Mouse (Mus musculus) intestine, postnatal 0 days (tissue): ENCODE results near the gene Cubn. TPM values are rescaled to one million over a fixed set of nuclear protein-coding genes. Genes with fewer than 3 reads are reported as not detected.

ENCODE experiments used
- ATAC-seq: fragments of 200-750 bp; cut with Nextera tagmentation; 2 replicates; pipeline ENCODE4 v1.8.0; 2017; ENCODE audit warnings: mild to moderate bottlenecking, moderate TSS enrichment, moderate library complexity
- H3K27ac ChIP-seq: fragments of 300-500 bp; sonication (generic); 2 replicates; pipeline ENCODE4 v1.5.1; 2014; ENCODE audit warnings: mild to moderate bottlenecking, low read depth, low read length, moderate library complexity
- H3K27me3 ChIP-seq: fragments of 300-500 bp; sonication (generic); replicated peaks from 2 replicates; pipeline ENCODE4 v1.6.1; 2014; ENCODE audit warnings: low read length, mixed read lengths; ENCODE audit not compliant: control insufficient read depth, insufficient read depth
- H3K36me3 ChIP-seq: fragments of 300-500 bp; sonication (generic); 2 replicates; pipeline ENCODE4 v1.6.1; 2014; ENCODE audit warnings: mild to moderate bottlenecking, moderate library complexity; ENCODE audit not compliant: control insufficient read depth, insufficient read depth
- H3K4me1 ChIP-seq: fragments of 300-500 bp; sonication (generic); replicated peaks from 2 replicates; pipeline ENCODE4 v1.6.1; 2014; ENCODE audit warnings: antibody characterized with exemption, low read length, mixed read lengths; ENCODE audit not compliant: control insufficient read depth, insufficient read depth
- H3K4me2 ChIP-seq: fragments of 300-500 bp; sonication (generic); replicated peaks from 2 replicates; pipeline ENCODE4 v1.6.1; 2014; ENCODE audit warnings: low read depth, mild to moderate bottlenecking, moderate library complexity
- H3K4me3 ChIP-seq: fragments of 300-500 bp; sonication (generic); 2 replicates; pipeline ENCODE4 v1.5.1; 2014; ENCODE audit warnings: low read depth, low read length
- H3K9ac ChIP-seq: fragments of 300-500 bp; sonication (generic); 2 replicates; pipeline ENCODE4 v1.6.1; 2014; ENCODE audit warnings: mild to moderate bottlenecking, low read depth, low read length
- H3K9me3 ChIP-seq: fragments of 300-500 bp; sonication (generic); 2 replicates; pipeline ENCODE4 v1.6.1; 2016; ENCODE audit warnings: mixed run types; ENCODE audit not compliant: control insufficient read depth
- CTCF ChIP-seq: sonication (generic); IDR thresholded peaks from 2 replicates; pipeline ENCODE4 v1.5.1; 2016; ENCODE audit warnings: low read depth, mild to moderate bottlenecking, control low read depth, antibody characterized with exemption, moderate library complexity
- WGBS: fragments of 180-500 bp; shearing (Covaris S2); extraction: QIAGEN DNeasy Blood & Tissue Kit; methylation state at CpG from one replicate; pipeline ENCODE4 v1.1.7; 2014; 5-methylcytosine and 5-hydroxymethylcytosine counted together
- polyA plus RNA-seq: library from polyadenylated mRNA; unstranded; fragments of >200 nt; fragmentation: Nextera tagmentation; extraction: Ambion mirVana; gene quantifications from 2 replicates; pipeline ENCODE4 v1.2.1, GENCODE M21; 2015

Cubn gene
- polyA plus RNA-seq, 1 experiment from 2014 or later = 32.1 TPM

DNA sequence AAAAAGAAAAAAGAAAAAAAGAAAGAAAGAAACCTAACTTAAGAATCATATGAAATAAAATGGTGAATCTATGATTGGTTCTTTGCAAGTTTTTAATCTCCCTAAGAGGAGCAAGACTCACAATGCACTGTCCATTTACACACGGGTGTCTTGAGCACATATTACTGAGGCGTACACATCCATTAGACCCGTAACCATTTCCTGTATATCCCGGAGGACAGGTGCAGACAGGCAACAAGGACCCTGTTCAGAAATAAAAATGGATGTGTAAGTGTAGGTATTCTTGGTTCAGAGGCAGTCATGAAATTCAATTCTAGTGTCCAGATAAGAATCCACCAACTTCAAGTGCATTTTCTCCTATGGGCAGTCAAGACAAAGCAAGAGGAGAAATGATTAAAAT, 22.0 kb downstream of the Cubn start:
- H3K27me3 ChIP-seq = no peaks in the 10 kb centered on the region
- no peak for TF ChIP-seq CTCF
- WGBS = 74% methylated on average over 4 of the region's 4 CpGs
- H3K9ac ChIP-seq = no peak overlapping the region
- no peaks in the 10 kb centered on the region for H3K4me1 ChIP-seq
- no peak for ATAC-seq
- H3K27ac ChIP-seq = no peak overlapping the region
- peaks cover 7% of the 10 kb centered on the region; the same call in 1 of the 2 replicates for H3K36me3 ChIP-seq
- H3K4me2 ChIP-seq = no peak overlapping the region
- no peak overlapping the region for H3K4me3 ChIP-seq
- H3K9me3 ChIP-seq = no peaks in the 10 kb centered on the region

DNA sequence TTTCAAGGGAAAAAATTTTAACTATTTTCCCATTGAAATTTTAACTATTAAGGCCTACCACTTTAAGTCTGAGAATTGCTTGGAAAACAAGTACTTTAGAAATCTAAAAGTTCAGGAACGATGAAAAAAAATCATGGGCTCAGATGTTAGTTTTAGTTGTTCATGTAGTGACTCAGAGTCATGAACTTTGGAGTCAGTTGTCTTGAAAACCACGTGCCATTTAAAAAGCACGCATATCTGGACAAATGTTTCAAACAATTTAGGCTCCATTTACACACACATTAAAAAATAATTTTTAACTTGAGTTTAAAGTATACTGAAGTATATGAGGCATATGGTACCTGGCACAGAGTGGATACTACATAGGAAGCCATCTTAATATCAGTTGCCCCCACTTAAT, 24.9 kb downstream of the Cubn start:
- no peak for ATAC-seq
- Histone ChIP-seq H3K4me1 (no peaks in the 10 kb centered on the region), H3K9ac (no peak overlapping the region), H3K4me3 (no peak overlapping the region), H3K4me2 (no peak overlapping the region), H3K27me3 (no peaks in the 10 kb centered on the region), H3K27ac (no peak overlapping the region), H3K36me3 (peaks cover 7% of the 10 kb centered on the region; the same call in 1 of the 2 replicates), H3K9me3 (no peaks in the 10 kb centered on the region)
- no peak for TF ChIP-seq CTCF
- 65% methylated on average over 3 of the region's 3 CpGs for WGBS

DNA sequence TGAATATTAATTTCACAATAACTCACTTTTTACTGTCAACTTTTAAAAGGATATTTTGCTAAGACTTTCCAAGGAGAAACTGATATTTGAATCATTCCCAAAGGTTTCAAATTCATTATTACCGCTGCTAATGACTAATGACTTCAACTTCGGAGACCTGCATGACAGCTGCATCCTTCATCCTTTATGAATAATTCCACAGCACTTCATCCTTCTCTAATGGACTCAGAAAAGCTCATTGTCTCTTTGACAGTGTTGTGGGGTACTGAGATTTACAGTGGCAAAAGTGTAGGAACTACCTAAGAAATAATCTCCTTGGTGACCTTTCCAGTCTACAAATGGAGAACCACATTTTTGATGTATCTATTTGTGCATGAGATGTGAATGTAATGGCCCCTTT, 33.5 kb downstream of the Cubn start:
- no peaks in the 10 kb centered on the region for H3K9me3 ChIP-seq
- no peaks in the 10 kb centered on the region for H3K27me3 ChIP-seq
- no peak overlapping the region for H3K4me3 ChIP-seq
- TF ChIP-seq CTCF = no peak
- H3K9ac ChIP-seq = no peak overlapping the region
- no peak overlapping the region for H3K27ac ChIP-seq
- no peaks in the 10 kb centered on the region for H3K4me1 ChIP-seq
- WGBS = 94% methylated on average over 2 of the region's 2 CpGs
- no peak overlapping the region for H3K4me2 ChIP-seq
- ATAC-seq = no peak
- H3K36me3 ChIP-seq = peaks cover 16% of the 10 kb centered on the region; the same call in 1 of the 2 replicates

DNA sequence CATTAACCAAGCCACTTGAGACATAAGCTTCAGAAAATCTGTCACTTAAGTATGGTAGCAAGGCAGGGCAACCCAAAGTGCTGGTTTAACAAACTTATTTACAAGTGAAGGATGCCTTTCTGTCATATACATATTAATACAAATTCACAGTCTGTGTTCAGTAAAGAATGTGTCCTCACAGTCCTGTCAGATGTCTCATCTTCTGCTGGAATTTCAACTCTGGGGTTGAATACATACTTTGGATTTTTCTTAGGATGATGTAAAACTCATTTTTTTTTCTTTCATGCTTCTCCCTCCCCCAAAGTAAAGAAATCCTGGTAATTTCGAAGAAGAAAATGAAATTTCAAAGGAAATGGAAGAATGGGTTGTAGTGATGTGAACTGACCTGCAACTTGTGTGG, 34.8 kb downstream of the Cubn start:
- H3K9me3 ChIP-seq = no peaks in the 10 kb centered on the region
- ATAC-seq = no peak
- H3K27me3 ChIP-seq = no peaks in the 10 kb centered on the region
- H3K27ac ChIP-seq = no peak overlapping the region
- no peak overlapping the region for H3K4me3 ChIP-seq
- TF ChIP-seq CTCF = no peak
- no peak overlapping the region for H3K4me2 ChIP-seq
- no peaks in the 10 kb centered on the region for H3K4me1 ChIP-seq
- H3K9ac ChIP-seq = no peak overlapping the region
- H3K36me3 ChIP-seq = peaks cover 16% of the 10 kb centered on the region; the same call in 1 of the 2 replicates
- WGBS = 85% methylated on average over 1 of the region's 1 CpGs

DNA sequence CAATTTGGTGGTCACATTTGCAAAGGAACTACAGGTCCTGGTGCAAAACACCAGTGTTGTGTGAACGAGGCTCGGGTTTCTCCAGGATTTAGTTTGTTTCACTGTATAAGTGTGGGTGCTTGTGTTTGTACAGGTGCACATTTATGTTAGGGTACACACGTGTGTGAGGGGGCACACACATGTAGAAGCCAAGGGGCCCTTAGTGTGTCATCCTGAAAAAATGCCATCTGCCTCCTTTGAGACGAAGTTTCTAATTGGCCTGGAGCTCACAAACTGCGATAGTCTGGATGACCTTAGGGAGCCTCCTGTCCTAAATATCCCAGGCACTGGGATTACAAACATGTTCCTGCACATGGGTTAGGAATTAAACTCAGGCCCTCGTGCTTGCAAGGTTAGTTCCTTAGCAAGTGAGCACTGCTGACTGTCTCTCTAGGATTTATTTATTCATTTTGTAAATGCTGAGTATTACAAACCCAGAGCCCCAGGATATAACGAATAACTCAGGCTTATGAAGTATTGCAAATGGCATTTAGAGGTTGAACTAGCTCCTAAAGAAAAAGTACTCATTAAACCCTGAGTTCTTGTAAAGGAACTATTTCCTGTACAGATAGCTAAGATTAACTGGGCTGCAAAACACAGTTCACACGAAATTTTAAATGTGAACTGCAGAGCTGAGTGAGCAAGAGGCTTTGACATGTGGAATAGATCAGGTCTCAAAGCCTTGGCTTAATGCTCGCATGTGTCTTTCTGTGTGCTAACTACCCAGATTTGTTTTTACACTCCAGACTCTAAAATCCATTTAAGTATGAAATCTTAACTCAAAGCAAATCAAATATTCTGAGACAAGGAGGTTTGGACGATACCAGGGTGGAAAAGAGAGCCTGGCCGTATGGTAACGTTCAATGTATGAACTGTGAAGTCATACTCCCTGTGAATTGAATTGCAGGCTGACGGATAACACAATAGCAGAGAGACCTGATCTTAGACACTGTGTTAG, 39.8 kb downstream of the Cubn start:
- no peak overlapping the region for H3K9ac ChIP-seq
- H3K9me3 ChIP-seq = no peaks in the 10 kb centered on the region
- no peak overlapping the region for H3K4me2 ChIP-seq
- peaks cover 22% of the 10 kb centered on the region; the same call in 1 of the 2 replicates for H3K36me3 ChIP-seq
- ATAC-seq = no peak
- no peak for TF ChIP-seq CTCF
- 0 out of 2 replicates have a peak, but pooled peaks cover under 1% of the 10 kb centered on the region for H3K4me1 ChIP-seq
- no peak overlapping the region for H3K27ac ChIP-seq
- WGBS = 70% methylated on average over 13 of the region's 13 CpGs
- no peaks in the 10 kb centered on the region for H3K27me3 ChIP-seq
- H3K4me3 ChIP-seq = no peak overlapping the region

DNA sequence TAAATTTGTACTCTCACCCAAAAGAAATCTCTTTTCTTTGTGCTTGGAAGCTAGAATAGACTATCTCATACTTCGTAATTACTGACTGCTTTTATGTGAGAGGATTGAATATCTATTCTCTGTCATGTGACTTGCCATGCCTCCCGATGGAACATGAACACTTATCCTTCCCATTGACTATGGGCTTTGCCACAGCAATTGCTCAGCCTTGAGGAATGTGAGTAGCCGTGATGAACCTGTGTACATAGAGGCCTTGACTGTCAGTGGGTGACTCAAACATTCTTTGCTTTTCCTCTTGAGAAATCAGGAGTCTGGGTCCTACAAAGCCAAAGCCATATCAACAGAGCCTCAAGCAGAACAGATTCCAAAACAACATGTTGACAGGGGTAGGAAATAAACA, 40.7 kb downstream of the Cubn start:
- Histone ChIP-seq H3K27ac (no peak overlapping the region), H3K9ac (no peak overlapping the region), H3K36me3 (peaks cover 19% of the 10 kb centered on the region; the same call in 1 of the 2 replicates), H3K4me2 (no peak overlapping the region), H3K4me1 (0 out of 2 replicates have a peak, but pooled peaks cover 5% of the 10 kb centered on the region), H3K4me3 (no peak overlapping the region), H3K27me3 (no peaks in the 10 kb centered on the region), H3K9me3 (no peaks in the 10 kb centered on the region)
- no peak for ATAC-seq
- 56% methylated on average over 3 of the region's 3 CpGs for WGBS
- TF ChIP-seq CTCF = no peak
